Mouse (Mus musculus) hindbrain, embryonic 11.5 days (tissue): ENCODE data around the gene Atp1b3. TPM values are rescaled to one million over a fixed set of nuclear protein-coding genes. Genes with fewer than 3 reads are reported as not detected.
A peak's percentile ranks its signal among the peaks of the same experiment; 100 is the strongest.
"Not testable (repeated sequence)": the region's sequence is repeated elsewhere in the genome, so short reads cannot be mapped to it uniquely, and the experiment has no call there.

Source experiments
- ATAC-seq: fragments of 200-750 bp; cut with Nextera tagmentation; 2 replicates; pipeline ENCODE4 v1.8.0; 2017; ENCODE audit warnings: mild to moderate bottlenecking, moderate TSS enrichment, moderate library complexity; ENCODE audit not compliant: low FRiP score
- DNase-seq: peaks from one replicate; pipeline ENCODE4 v3.0.0-alpha.2; 2015; ENCODE audit warnings: low spot score
- H3K27ac ChIP-seq: fragments of 300-500 bp; sonication (generic); 2 replicates; pipeline ENCODE4 v1.5.1; 2014; ENCODE audit warnings: mild to moderate bottlenecking, low read depth, low read length
- H3K27me3 ChIP-seq: fragments of 300-500 bp; sonication (generic); 2 replicates; pipeline ENCODE4 v1.6.1; 2014; ENCODE audit warnings: mild to moderate bottlenecking, low read length, moderate library complexity, mixed read lengths; ENCODE audit not compliant: control insufficient read depth, insufficient read depth
- H3K36me3 ChIP-seq: fragments of 300-500 bp; sonication (generic); 2 replicates; pipeline ENCODE4 v1.6.1; 2014; ENCODE audit warnings: mild to moderate bottlenecking, low read length, moderate library complexity, mixed read lengths; ENCODE audit not compliant: control insufficient read depth, insufficient read depth
- H3K4me1 ChIP-seq: fragments of 300-500 bp; sonication (generic); replicated peaks from 2 replicates; pipeline ENCODE4 v1.6.1; 2014; ENCODE audit warnings: low read length, mixed read lengths; ENCODE audit not compliant: control insufficient read depth, insufficient read depth
- H3K4me2 ChIP-seq: fragments of 300-500 bp; sonication (generic); replicated peaks from 2 replicates; pipeline ENCODE4 v1.6.1; 2014; ENCODE audit warnings: mild to moderate bottlenecking, low read depth, low read length
- H3K4me3 ChIP-seq: fragments of 300-500 bp; sonication (generic); 2 replicates; pipeline ENCODE4 v1.5.1; 2014; ENCODE audit warnings: low read depth, low read length
- H3K9ac ChIP-seq: fragments of 300-500 bp; sonication (generic); 2 replicates; pipeline ENCODE4 v1.6.1; 2014; ENCODE audit warnings: low read depth, low read length
- H3K9me3 ChIP-seq: fragments of 300-500 bp; sonication (generic); 2 replicates; pipeline ENCODE4 v1.6.1; 2016; ENCODE audit warnings: low read length; ENCODE audit not compliant: control insufficient read depth
- WGBS: fragments of 180-500 bp; shearing (Covaris S2); extraction: QIAGEN DNeasy Blood & Tissue Kit; methylation state at CpG from one replicate; pipeline ENCODE4 v1.1.7; 2014; 5-methylcytosine and 5-hydroxymethylcytosine counted together
- polyA plus RNA-seq: library from polyadenylated mRNA; unstranded; fragments of >200 nt; fragmentation: Nextera tagmentation; extraction: Ambion mirVana; gene quantifications from 2 replicates; pipeline ENCODE4 v1.2.1, GENCODE M21; 2014

Gene Atp1b3
- 197 TPM in 2 replicates for polyA plus RNA-seq

GRCm38 (mm10) chr9:96364141-96364838 lies at the start of gene Atp1b3:
Gene Atp1b3 (minus strand): TSS chr9:96364442.
- H3K27me3 ChIP-seq: no peaks in the 10 kb centered on the region
- peak within 1 kb of the TSS; percentile 92 for H3K9ac ChIP-seq
- peak; percentile 97 for ATAC-seq
- H3K4me3 ChIP-seq: peak within 1 kb of the TSS; percentile 83
- WGBS: 1% methylated on average over 45 of the region's 81 CpGs
- peaks cover 3% of the 10 kb centered on the region; the same call in 1 of the 2 replicates for H3K4me1 ChIP-seq
- no peaks in the 10 kb centered on the region for H3K36me3 ChIP-seq
- peak within 1 kb of the TSS; percentile 89 for H3K27ac ChIP-seq
- H3K9me3 ChIP-seq: no peaks in the 10 kb centered on the region
- peak within 1 kb of the TSS; percentile 59 for H3K4me2 ChIP-seq
- DNase-seq: peak; percentile 98

- Histone ChIP-seq H3K27me3 (no peaks in the 10 kb centered on the region), H3K27ac (no peak overlapping the region), H3K9me3 (no peaks in the 10 kb centered on the region), H3K9ac (no peak overlapping the region), H3K4me2 (no peak overlapping the region), H3K36me3 (no peaks in the 10 kb centered on the region), H3K4me1 (no peaks in the 10 kb centered on the region), H3K4me3 (no peak overlapping the region)
- DNase-seq (no peak), ATAC-seq (no peak)
- 80% methylated on average over 9 of the region's 9 CpGs for WGBS
These were observed 48.7 kb upstream of the Atp1b3 start for GRCm38 (mm10) chr9:96412821-96413405.

DNA sequence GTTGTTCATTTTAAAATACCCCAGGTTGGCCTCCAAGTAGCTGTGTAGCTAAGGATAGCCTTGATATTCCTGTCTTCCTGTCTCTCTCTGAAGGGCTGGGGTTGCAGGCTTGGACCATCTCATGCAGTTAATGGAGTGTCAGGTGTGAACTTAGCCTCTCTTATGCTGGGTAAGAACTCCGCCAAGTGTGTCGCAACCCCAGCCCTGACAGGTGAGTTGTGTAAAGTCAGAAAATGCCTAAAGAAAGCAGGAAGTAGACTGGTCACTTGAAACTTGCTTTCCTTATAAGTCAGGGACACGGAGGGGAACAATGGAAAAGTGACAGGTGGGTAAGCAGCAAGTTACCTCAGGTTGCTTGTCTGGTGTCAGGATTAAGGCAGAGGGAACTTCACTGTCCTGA lies 40.1 kb upstream of the Atp1b3 start:
- Histone ChIP-seq H3K27me3 (no peaks in the 10 kb centered on the region), H3K27ac (no peak overlapping the region), H3K4me2 (no peak overlapping the region), H3K4me3 (no peak overlapping the region), H3K4me1 (no peaks in the 10 kb centered on the region), H3K9me3 (no peaks in the 10 kb centered on the region), H3K9ac (no peak overlapping the region), H3K36me3 (no peaks in the 10 kb centered on the region)
- ATAC-seq: no peak
- WGBS: 85% methylated on average over 3 of the region's 3 CpGs
- DNase-seq: no peak

DNA sequence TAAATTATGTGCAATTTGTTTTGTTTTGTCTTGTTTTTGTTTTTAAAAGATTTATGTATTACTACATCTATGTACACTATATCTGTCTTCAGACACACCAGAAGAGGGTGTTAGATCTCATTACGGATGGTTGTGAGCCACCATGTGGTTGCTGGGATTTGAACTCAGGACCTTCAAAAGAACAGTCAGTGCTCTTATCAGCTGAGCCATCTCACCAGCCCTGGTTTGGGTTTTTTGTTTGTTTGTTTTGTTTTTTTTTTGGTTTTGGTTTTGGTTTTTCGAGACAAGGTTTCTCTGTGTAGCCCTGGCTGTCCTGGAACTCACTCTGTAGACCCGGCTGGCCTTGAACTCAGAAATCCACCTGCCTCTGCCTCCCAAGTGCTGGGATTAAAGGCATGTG lies 35.7 kb upstream of the Atp1b3 start:
- not testable (repeated sequence) for H3K9me3 ChIP-seq, DNase-seq, H3K27me3 ChIP-seq, H3K9ac ChIP-seq, H3K4me3 ChIP-seq, H3K4me1 ChIP-seq, H3K27ac ChIP-seq, H3K36me3 ChIP-seq, H3K4me2 ChIP-seq, ATAC-seq
- 85% methylated on average over 3 of the region's 3 CpGs for WGBS

- Histone ChIP-seq H3K4me2 (no peak overlapping the region), H3K36me3 (no peaks in the 10 kb centered on the region), H3K4me3 (no peak overlapping the region), H3K4me1 (no peaks in the 10 kb centered on the region), H3K9me3 (no peaks in the 10 kb centered on the region), H3K27ac (no peak overlapping the region), H3K27me3 (no peaks in the 10 kb centered on the region), H3K9ac (no peak overlapping the region)
- no peak for ATAC-seq
- DNase-seq: no peak
- 75% methylated on average over 6 of the region's 6 CpGs for WGBS
These were observed 35.2 kb upstream of the Atp1b3 start for GRCm38 (mm10) chr9:96399425-96399878.

DNA sequence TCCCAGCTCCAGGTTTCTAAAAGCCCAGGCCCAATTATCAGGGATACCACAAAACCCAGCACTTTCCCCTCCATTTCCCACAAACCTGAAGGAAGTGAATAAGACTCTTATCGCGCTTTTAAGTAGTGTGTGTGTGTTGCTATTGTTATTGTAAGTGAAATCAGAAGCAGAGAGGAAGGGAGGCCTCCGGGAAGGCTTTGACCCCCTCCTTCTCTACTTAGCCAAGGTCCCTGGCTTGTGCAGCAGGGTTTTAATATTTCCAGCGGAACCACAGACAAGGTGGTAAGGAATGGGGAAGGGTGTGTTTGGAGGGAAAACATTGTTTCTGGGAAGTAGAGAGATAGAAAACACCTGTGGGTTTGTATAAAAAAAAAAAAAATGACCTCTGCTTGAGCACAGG lies 34.4 kb upstream of the Atp1b3 start:
- H3K4me2 ChIP-seq: no peak overlapping the region
- no peaks in the 10 kb centered on the region for H3K27me3 ChIP-seq
- 32% methylated on average over 4 of the region's 4 CpGs for WGBS
- no peaks in the 10 kb centered on the region for H3K4me1 ChIP-seq
- H3K9me3 ChIP-seq: no peaks in the 10 kb centered on the region
- DNase-seq: no peak
- no peak overlapping the region for H3K4me3 ChIP-seq
- no peak overlapping the region for H3K27ac ChIP-seq
- no peak for ATAC-seq
- H3K9ac ChIP-seq: no peak overlapping the region
- no peaks in the 10 kb centered on the region for H3K36me3 ChIP-seq

DNA sequence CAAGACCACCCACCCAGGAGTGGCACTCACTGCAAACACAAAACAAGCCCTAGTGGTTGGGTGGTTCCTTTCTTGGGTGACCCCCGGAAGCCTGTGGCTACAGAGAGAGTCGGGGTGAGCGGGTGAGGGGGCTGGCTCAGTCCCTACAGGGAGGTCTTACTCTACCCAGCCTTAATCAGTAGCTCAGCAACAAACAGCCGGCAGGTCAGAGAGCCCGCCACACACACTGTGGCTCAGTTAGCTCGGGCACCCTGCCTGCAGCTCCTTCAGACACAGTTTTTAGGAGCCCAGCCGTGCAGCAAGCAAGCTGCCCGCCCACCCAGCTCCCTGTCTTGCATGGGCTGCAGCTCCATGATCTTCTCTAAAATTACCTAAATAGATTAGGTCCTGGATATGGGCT lies 33.9 kb upstream of the Atp1b3 start:
- 47% methylated on average over 8 of the region's 8 CpGs for WGBS
- Histone ChIP-seq H3K4me2 (no peak overlapping the region), H3K9me3 (no peaks in the 10 kb centered on the region), H3K9ac (0 out of 2 replicates have a peak overlapping the region, but pooled peaks have one; percentile 15), H3K4me3 (no peak overlapping the region), H3K36me3 (no peaks in the 10 kb centered on the region), H3K27me3 (no peaks in the 10 kb centered on the region), H3K4me1 (no peaks in the 10 kb centered on the region), H3K27ac (no peak overlapping the region)
- no peak for DNase-seq
- ATAC-seq: no peak

GRCm38 (mm10) chr9:96394910-96395690 lies 30.9 kb upstream of the Atp1b3 start:
- no peaks in the 10 kb centered on the region for H3K27me3 ChIP-seq
- DNase-seq: no peak
- no peak overlapping the region for H3K4me3 ChIP-seq
- no peaks in the 10 kb centered on the region for H3K4me1 ChIP-seq
- 76% methylated on average over 16 of the region's 16 CpGs for WGBS
- H3K9ac ChIP-seq: no peak overlapping the region
- H3K4me2 ChIP-seq: no peak overlapping the region
- H3K9me3 ChIP-seq: no peaks in the 10 kb centered on the region
- H3K27ac ChIP-seq: no peak overlapping the region
- no peak for ATAC-seq
- H3K36me3 ChIP-seq: no peaks in the 10 kb centered on the region
